Mouse (Mus musculus) retina, postnatal 1 day (tissue): ENCODE measurements around the gene Rer1.
"Not testable (repeated sequence)": the region's sequence is repeated elsewhere in the genome, so short reads cannot be mapped to it uniquely, and the experiment has no call there.

Experiments used
- DNase-seq: peaks from one replicate; pipeline ENCODE4 v3.0.0-alpha.2; 2012

Gene Rer1

DNA sequence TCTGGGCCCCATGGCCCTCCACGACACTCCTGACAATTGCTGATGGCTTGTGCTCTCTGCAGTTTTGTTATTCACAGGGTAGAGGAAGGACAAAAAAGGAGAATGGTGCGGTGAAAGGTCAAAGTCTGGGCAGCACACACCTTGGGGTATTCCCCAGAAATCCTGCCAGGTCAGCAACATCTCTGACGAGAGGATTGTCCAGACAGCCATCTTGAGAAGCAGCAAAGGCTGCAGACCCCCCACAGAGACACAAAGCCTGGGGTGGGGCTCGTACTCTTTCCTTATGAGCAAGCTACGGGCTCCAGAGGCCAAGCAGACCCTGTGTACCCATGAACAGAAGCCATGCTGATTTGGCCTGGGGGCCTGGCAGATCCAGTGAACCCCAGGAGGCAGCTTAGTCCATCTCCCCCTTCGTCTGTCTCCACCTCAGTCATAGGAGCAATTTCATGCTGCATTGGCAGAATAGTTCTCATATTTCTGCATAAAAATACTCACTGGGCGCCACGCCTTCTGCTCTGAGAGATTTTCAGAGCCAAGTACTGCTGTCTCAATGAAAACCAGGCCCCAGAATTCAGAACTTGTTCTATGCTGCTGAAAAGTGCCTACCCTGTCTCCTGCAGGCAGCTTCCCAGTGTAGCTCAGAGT lies 27.7 kb upstream of the Rer1 start:
- DNase-seq: no peak

DNA sequence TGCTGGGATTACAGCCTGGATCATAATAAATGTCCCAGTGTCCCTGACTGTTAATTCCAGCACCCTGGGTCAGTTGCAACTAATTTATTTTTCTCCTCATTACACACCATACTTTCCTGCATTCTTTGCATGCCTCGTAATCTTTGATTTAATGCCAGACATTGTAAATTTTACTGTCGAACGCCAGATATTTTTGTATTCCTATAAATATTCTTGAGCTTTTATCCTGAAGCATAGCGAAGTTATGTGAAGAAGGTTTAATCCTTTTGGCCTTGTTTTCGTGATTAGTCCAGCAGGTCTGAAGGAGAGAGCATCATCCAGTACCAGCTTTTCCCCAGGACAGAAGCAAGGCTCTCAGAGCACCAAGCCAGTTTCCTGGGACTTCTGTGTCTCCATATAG lies 23.3 kb upstream of the Rer1 start:
- DNase-seq: no peak

DNA sequence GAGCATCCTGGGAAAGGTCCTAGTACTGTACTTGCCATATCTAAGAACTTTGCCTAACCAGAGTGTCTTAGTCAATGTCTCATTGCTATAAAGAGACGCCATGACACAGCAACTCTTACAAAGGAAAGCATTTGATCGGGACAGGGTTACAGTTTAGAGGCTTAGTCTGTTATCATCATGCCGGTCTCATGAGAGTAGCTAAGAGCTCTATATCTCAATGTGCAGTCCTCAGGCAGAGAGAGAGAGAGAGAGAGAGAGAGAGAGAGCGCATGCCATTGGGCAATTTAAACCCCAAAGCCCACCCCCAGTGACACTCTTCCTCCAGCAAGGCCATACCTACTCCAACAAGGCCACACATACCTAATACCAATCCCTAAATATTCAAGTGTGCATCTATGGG lies 21.7 kb upstream of the Rer1 start:
- no peak for DNase-seq

DNA sequence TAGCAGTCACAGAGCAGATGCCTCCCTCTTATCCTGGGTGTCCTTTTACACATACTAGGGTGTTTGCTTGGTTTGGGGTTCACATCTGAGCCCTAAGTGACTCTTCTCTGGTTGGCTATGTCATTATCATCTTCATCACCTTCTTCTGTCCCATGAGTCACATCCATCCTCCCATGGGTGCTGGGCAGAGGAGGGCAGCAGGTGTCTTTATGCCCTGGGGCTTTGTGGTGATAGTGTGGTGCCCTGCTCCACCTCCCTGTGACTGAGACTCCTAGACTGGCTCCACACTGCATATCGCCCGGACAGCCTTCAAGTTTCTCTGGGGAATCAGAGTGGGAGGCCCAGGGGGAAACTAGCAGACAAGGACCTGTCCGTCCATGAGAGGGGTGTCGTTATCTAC lies 12.4 kb upstream of the Rer1 start:
- DNase-seq: no peak

DNA sequence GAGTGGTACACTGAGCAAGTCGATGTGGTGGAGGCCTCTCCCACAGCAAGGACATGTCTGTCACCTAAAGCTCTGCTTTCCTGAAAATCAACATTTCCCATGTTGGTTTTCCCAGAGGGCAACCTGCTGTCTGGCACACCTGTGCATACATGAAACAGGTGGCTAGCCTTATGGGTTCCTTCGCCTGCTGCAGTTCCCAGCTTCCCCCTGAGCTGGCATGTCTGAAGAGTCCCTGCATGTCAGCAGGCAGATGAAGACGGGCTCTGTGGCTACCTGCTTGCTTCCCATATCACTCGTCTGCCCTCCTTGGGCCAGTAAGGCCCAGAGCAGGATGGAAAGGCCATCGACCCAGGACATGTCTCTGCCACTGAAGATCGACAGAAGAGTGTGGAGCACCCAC lies 11.3 kb upstream of the Rer1 start:
- no peak for DNase-seq

DNA sequence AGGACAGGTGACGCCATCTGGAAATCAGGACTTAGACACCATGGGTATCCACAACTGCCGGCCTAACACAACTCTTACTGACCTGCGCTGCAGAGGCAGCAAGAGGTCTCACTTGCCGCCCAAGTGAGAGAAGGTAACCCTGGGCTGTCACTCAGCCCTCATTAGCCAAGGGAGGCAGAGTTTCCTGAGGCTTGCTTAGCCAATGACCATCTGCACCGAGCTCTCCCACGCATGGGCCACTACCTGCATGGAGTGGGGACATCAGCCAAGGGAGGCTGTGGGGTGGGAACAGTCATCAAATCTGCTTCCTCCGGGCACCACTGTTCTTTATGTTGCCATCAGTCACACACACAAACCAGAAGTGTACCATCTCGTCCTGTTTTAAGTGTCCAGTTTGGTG lies 9.8 kb upstream of the Rer1 start:
- DNase-seq: no peak

DNA sequence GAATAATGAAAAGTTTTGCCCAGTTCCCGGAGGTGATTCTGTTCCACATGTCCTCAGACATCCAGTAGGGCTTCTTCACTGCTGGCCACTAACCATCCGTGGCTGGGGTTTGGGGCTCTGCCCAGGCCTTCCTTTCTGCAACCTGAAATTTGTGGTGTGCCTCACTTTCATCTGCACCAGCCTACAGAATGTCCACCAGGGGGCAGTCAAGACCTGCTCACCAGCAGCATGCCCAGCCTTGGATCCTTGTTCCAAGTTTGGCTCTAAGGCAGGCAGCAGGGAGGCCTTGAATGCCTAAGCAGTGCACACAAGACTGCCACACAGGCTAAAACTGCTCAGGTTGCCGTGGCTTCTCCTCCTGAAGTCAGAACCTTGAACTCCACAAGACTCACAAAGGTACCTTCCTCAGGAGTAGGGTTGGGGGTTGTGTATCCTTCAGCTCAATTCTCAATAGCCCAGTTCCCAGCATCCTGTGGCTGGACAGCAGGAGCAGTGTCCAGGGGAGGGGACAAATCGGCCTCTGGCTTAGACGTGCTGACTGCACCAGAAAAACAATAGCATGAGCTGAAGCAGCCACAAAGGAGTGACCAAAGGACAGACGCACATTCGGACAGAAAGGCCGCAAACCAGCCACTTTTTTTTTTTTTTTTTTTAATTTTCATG lies 9.2 kb upstream of the Rer1 start:
- peak; percentile 91 for DNase-seq

DNA sequence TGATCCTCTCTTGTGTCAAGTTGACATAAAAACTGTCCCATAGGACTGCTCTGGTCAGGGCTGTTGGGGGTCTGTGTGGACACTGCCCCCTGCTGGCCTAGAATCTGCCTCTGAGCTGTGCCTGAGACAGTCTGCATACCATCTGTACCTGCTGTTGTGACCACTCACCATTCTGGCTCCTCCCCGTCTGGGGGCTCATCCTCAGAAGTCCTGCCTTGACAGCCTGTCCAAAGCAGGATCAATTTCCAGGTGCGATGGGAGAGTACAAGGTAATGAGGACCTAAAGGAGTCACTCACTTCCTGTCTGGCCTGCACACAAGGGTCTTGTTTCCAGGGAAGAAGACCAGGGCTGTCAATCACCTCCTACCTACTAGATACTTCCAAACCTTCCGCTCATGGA lies 8.4 kb upstream of the Rer1 start:
- peak; percentile 71 for DNase-seq

DNA sequence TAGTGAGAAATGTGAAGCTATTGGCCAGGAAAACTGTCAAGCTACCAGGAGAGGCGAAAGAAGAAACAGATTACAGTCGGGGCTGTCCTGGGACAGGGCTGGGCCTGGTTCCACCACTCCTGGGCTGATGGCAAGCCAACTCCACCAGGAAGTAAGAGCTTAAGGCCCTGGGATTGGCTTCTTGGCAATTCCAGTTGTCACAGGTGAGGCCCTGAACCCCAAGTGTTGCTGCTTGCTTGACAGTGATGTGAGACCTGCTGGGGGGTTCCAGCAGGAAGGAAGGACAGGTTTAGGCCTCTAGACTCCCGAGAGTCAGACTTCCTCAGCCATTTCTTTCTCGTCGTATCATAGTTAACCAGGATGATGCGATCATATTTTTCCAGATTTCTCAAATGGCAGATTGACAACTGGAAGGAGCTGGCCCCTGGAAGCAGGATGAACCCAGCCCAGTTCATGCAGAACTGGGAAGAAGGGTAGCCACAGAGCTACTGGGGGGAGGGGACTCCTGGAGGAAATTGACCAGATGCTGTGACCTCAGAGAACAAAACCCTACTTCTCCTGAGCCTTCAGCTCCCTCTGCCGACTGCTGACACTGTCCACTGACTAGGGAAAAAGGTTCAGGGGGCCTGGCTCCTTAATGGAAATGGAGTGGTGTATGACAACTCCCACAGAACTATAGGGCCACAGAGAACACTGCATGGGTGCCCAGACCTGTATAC lies 7.4 kb upstream of the Rer1 start:
- no peak for DNase-seq

DNA sequence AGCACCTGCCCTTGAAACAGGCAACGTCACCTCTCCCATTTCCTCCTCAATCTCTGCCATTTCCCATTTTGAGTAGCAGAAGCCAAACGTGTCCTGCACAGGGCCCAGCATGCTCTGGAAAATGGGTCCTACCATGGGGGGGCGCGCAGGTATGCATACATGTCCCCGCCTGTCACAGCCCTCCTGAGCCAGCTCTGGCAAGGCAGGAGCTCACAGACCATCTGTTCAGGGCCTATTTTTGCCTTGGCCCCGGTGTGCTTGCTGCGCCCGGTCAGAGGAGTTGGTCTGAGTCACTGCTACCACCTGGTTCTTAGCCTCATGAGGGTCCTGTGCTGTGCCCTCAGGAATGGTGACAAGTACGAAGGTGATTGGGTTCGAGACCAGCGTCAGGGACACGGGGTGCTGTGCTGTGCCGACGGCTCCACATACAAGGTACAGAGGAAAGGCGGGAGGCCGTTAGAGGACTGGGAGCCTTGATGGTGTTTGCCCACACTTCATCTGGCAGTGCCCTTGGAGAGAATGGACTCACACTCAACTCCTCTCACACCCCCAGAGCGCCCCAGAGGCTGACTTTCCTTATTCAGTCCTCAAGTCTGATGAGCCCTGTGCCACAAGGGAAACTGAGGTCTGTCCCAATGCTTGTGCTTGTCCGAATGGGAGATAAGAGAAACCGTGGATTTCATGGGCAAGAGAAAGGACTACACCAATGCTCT lies 6.7 kb upstream of the Rer1 start:
- no peak for DNase-seq

DNA sequence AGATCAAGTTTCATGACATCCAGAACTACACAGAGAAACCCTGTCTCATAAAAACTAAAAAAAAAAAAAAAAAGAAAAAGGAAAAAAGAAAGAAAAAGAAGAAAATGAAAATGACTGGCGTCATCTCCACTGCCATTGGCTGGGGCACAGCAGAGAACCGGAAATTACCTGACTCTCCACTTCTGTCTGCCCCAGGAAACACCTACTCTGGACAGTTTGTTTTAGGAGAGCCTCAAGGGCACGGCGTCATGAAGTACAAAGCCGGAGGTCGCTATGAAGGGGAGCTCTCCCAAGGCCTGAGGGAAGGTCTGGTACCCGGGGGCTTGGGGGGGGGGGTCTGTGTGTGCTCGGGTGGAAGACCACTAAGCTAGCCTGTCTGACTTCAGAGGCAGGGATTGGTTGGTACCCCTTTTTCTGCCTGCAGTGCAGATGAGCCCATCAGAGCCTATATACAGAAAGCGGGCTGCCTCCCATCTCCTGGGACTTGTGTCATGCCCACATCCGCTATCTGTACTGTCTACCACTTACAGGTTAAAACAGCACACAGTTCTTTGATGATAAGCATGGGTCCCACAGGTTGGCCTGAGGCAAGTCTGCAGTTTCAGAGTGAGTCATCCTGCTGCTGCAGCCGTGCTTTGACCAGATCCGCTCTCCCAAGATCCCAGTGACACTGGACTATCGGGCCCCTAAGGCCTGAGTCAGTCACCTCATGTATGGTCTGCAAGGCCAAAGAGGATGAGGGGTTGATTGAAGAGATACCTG lies 4.7 kb upstream of the Rer1 start:
- no peak for DNase-seq

DNA sequence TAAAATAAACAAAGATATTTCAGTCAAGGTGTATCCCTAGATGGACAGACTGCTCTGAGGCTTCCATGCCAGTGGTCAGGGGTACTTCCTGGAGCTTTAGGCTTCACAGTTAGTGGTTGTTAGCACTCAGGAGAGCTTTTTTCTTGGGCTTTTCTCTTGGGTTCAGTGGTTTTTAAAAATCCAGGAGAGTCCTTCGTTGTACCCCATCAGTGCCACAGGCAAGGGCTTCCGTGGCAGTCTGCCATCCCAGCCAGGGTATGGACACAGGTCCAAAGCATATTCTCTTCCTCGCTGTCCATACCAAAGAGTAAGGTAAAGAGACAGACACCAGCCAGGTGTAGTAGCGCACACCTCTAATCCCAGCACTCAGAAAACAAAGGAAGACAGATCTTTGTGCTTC lies 4.0 kb upstream of the Rer1 start:
- no peak for DNase-seq

DNA sequence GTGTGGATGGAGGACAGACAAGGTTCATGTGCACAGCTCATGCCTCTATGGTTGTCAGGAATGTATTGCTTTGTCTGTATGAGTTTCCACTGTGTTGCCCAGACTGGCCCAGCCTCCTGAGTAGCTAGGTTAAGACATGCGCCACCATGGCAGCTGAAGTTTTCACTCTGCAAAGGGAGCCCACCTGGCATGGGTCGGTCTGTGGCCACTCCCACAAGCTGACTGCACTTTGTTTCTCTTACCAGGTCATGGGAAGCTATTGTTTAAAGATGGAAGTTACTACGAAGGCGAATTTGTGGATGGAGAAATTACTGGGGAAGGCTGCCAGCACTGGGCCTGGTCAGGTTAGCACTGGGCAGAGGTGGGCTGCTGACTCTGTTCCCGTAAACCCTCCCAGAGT lies 3.1 kb upstream of the Rer1 start:
- DNase-seq: no peak

DNA sequence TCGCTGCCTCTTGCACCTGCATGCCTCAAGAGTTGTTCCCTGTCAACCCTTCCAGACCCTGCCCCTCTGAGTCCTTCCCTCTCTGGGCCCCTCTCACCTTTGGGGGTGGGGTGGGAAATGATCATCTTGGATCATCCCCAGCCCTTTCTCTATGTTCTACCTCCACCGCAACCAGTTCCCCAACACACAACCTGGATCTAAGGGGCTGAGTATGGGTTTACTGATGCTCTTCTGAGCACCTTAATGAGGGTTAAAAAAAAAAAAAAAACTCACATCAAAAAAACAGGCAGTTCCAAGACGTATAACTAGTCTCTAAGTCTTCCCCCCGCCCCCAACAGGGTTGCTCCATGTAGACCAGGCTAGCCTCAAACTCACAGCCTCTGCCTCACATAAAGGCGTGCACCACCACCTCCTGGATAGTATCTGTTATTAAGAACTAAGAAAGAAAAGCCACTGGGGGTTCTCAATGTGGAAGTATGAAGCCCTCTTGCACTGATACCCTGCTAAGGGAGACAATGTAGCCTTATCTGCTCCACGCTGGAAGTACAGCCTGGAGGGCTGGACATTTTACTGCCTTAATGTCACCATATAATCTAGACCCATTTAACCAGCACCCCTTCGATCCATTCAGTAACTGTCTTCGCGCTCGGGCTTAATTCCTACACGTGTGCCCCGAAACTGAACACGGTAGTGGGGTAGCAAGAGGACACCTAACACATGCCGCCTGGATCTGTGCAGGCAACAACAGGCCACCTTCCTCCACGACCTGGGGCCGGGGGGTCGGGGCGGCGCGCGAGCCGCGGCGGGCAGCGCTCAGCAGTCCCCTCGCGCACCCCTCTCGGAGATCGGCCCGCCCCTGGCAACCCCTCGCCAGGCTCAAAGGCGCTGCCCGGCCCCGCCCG lies 725 bp downstream of the Rer1 start:
- DNase-seq: no peak

DNA sequence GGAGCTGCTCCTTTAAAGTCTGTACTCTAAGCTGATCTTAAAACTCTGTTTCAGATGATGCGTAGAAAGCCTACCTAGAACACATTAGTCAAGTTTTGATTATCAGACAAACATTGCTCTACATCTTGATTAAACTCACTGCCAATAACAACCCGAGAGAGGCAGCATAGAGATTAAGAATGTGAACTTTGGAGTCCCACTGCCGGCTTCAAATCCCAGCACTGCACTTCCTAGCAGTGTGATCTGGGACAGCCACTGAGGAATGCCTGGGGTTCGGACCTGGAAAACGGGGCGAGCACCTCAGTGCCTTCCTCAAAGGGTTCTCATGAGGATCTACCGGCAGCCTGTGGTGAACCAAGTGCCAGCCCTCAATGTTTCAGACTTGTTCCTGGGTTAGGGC lies 1.8 kb downstream of the Rer1 start:
- DNase-seq: no peak

DNA sequence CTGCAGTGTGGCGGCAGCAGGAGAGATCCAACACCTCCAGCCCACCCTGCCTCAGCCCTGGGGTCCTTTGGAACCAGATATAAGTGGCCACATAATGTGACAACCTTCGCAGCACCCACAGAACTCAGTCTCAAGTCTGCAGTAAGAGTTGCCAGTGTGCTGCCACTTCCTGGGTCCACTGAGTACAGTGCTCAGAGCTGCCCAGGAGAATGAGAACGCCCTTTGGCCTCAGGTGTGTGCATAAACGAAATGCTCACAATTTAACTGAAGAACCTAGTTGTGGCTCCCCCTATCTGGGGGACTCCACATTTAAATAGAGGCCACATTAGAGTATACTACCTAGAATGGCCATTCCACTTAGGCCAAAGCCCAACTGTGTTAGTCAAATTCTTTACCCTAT lies 2.6 kb downstream of the Rer1 start:
- DNase-seq: no peak

DNA sequence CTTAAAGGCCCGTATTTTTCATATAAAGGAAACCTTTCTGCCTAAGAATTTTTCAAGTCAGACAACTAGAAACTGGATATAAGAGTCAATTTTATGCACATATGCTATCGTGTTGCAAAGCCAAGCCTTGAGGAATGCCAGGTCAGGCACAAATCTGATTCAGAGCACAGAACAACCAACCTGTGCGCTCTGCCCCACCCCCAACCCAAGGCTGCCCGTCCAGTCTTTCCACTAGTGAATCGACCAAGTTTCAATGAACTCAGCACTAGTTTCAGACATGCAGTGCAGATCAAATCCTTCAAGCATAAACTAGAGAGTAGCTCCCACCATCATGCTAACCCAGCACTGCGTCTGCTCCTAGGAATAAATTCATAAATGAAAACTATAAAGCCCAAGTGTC lies 6.5 kb downstream of the Rer1 start:
- no peak for DNase-seq

DNA sequence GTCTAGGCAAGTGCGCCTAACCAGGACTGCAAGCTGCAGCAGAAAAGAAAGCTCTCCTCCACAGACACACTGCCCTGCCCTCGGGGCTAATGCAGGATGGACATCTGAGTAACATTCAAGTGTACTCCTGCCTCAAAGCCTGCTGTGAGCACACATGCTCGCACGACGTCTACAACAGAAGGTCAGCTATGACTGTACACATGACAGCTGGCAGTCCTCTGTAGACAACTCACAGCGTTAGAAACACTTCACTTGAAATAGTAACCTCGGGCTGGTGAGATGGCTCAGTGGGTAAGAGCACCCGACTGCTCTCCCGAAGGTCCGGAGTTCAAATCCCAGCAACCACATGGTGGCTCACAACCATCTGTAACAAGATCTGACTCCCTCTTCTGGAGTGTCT lies 7.4 kb downstream of the Rer1 start:
- not testable (repeated sequence) for DNase-seq

DNA sequence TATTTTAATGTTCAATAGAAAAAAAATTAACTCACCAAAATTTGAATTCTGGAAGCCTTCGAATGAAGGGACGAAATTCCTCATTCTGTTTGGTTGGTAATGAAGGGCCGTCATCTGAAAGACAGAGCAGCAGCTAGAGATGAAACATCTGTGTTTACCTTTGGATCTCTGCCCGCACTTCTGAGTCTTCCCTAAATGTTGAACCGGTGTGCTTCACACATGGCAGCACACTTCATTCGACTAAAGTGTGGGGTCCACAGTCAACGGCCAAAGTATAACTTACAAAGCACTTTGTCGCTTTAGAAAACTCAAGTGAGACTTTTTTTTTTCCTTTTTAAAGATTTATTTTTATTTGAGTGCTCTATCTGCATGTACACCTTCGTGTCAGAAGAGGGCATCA lies 9.5 kb downstream of the Rer1 start:
- no peak for DNase-seq

DNA sequence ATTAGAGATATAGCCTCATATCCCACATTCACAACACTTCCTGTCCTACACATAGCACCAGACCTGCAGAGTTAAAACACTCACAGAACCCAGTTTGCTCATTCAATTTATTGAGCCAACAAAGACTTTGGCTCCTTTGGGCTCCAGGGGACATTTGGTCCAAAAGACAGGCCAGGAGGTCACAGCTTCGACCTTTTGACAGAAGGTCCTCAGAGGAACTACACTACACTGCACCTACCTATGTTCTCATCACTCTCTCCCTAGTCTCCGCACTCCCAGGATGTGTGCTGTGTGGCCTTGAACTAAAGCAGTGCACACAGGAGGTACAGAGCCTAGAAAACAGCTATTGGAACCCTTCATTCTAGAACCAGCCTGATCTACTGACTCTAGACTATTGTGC lies 10.4 kb downstream of the Rer1 start:
- no peak for DNase-seq

DNA sequence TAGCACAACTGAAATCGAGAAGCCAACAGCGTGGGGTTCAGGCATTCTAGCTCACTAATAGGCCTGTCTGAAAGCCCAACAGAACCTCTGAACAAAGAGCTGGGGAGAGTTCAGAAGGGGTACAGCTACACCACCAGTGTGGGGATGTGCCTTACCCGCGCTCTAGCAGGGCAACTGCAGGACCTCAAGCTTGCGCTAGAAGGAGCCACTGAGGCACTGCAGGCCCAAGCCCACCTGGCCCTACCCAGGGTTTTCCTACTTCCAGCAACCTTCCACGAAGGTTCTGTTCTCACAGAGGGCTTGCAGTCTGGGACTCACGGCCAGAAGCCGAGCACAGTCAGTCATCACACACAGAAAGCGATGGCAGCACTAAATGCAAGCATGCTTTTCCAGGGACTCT lies 11.0 kb downstream of the Rer1 start:
- no peak for DNase-seq

DNA sequence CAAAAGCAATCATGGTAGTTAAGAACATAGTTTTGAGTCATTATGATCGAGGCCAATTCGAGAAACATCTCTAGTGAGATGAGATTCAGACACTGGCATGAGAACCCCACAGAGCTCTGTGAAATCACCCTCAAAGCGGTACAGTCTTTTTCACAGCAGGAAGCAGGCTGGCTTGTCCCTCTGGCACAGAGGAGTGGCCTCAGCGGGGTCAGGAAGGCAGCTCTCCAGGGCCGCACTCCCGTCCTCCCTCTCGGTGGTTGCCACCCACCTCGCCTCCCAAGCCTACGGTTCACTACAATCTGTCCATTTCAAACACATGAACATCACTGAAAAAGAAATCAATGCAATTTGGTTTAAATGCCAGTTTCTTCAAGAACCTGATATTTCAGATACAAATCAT lies 11.8 kb downstream of the Rer1 start:
- DNase-seq: no peak
